Mouse (Mus musculus): ENCODE data around the gene Orc3. TPM values are rescaled to one million over a fixed set of nuclear protein-coding genes. Genes with fewer than 3 reads are reported as not detected.
A peak's percentile ranks its signal among the peaks of the same experiment; 100 is the strongest.

The Orc3 gene
- polyA plus RNA-seq, 1 experiment from 2014 or later = 29.4 TPM

DNA sequence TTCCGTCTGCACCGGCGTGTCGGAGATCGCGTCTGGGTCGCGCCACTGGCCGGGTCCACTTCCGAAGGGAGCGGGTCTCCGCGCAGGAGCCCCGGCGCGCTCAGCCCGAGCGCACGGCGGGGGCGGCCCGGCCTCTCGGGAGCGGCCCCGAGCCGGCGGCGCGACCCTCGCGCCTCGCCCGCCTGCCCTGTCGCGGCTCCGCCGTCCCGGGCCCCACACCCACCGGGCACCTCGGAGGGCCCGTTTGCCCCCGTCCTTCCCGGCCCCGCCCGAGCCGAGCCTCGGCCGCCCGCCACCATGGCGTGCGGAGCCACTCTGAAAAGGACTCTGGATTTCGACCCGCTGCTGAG is 64.0 kb downstream of the Orc3 start, which contains the start of gene Akirin2:
TSS of gene Akirin2 (plus strand) at position 190 of the 350 bp plus-strand sequence.
- 0 out of 2 replicates have a peak, but pooled peaks cover 4% of the 10 kb centered on the region for H3K4me1 ChIP-seq (replicated peaks; ENCODE audit: control insufficient read depth, insufficient read depth)
- ATAC-seq (ENCODE audit: low FRiP score, low TSS enrichment) = peak; percentile 62
- H3K9ac ChIP-seq (ENCODE audit: low read length) = peak within 1 kb of the TSS; percentile 88
- H3K27ac ChIP-seq (replicated peaks) = peak within 1 kb of the TSS; percentile 98
- peak within 1 kb of the TSS; percentile 65 for H3K4me2 ChIP-seq (replicated peaks; ENCODE audit: low read depth)
- no peaks in the 10 kb centered on the region for H3K9me3 ChIP-seq (ENCODE audit: control insufficient read depth, low read length)
- no peaks in the 10 kb centered on the region for H3K27me3 ChIP-seq (ENCODE audit: control insufficient read depth, insufficient read depth, low read length)
- under 1% methylated on average over 37 of the region's 53 CpGs for WGBS
- H3K36me3 ChIP-seq (ENCODE audit: control insufficient read depth, insufficient read depth, low read length) = no peaks in the 10 kb centered on the region
- H3K4me3 ChIP-seq (ENCODE audit: low read depth, low read length) = peak within 1 kb of the TSS; percentile 98
- no peak for TF ChIP-seq CTCF (IDR thresholded peaks at IDR 0.05; ENCODE audit: low read depth)
- no peak for TF ChIP-seq EP300 (optimal IDR thresholded peaks at IDR 0.05)
- DNase-seq (ENCODE audit: low spot score) = no peak

DNA sequence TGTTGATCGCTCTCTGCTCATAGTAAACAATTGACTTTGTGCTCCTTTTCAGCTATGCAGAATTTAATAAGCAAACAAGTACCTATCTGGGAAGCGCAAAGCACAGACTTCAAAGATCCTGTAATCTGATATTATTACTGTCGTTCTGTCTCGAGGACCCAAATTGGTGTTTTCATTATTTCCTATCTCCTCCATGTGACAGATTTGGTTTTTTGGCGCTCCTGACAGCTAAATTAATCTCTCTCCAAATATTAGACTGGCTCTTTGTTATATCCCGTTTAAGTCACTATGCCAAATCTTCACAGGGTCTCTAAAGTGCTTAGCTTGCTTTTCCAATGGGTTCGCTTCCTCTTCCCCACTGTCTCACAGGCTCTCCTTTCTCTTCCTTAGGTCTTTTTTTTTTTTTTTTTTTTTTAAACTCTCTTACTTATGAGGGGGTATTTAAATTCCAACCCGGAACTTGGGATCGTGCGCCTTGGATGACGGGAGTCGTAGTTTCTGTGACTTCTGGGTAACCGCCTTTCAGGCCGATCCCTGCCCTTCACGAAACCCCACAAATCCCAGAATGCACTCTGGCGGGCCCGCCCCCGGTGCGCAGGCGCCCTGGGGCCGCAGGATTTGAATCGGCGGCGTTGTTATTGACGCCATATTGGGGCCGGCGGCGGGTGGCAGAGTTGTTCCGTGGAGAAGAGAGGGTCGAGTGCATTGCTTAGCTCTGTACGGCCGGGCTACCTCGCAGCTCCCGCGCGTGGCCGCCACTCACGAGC is 64.6 kb downstream of the Orc3 start:
- Histone ChIP-seq H3K9ac (ENCODE audit: low read length) (peak overlapping the region; percentile 88), H3K4me3 (ENCODE audit: low read depth, low read length) (peak overlapping the region; percentile 98), H3K4me1 (replicated peaks; ENCODE audit: control insufficient read depth, insufficient read depth) (0 out of 2 replicates have a peak, but pooled peaks cover 3% of the 10 kb centered on the region), H3K36me3 (ENCODE audit: control insufficient read depth, insufficient read depth, low read length) (no peaks in the 10 kb centered on the region), H3K4me2 (replicated peaks; ENCODE audit: low read depth) (peak overlapping the region; percentile 65), H3K9me3 (ENCODE audit: control insufficient read depth, low read length) (no peaks in the 10 kb centered on the region), H3K27ac (replicated peaks) (peak overlapping the region; percentile 98), H3K27me3 (ENCODE audit: control insufficient read depth, insufficient read depth, low read length) (no peaks in the 10 kb centered on the region)
- DNase-seq (ENCODE audit: low spot score) (peak; percentile 97), ATAC-seq (ENCODE audit: low FRiP score, low TSS enrichment) (peak; percentile 94)
- peak; percentile 58 for TF ChIP-seq EP300 (optimal IDR thresholded peaks at IDR 0.05)
- no peak for TF ChIP-seq CTCF (IDR thresholded peaks at IDR 0.05; ENCODE audit: low read depth)
- 1% methylated on average over 37 of the region's 38 CpGs for WGBS

DNA sequence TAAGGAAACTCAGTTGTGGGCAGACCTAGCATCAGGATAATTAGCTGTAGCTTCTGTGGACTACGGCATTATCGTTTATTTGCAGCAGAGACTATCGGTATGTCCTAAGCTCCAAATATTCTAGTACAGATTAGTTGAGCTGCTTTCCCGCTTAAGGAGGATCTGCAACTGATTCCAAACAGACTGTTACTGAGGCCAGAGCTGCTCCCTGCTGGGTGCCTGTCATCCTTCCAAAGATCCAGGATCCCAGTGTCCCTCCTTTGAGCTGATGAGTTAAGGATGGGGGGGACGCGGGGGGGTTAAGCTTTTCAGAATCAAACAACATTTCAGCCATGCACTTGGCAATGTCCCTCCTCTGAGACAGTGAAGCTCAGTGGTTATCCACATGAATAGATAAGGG is 84.8 kb downstream of the Orc3 start:
- no peak overlapping the region for H3K27ac ChIP-seq (replicated peaks)
- DNase-seq (ENCODE audit: low spot score) = no peak

DNA sequence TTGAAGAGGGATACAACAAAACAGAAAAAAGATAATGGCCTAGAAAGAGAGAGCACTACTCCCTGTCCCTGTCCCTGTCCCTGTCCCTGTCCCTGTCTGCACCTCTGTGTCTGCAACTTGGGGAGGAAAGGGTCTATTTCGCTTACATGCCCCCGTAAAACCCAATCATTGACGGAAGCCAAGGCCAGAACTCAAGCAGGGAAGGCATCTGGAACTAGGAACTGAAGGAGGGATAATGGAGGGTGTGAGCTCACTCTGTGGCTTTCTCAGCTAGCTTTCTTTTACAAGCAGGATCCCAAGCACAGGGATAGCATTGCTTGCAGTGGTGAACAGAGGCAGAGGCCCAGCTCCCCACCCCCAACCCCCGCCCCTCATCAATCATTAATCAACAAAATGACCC is 85.4 kb downstream of the Orc3 start:
- ATAC-seq (ENCODE audit: low FRiP score, low TSS enrichment) (no peak), DNase-seq (ENCODE audit: low spot score) (no peak)
- no peaks in the 10 kb centered on the region for H3K36me3 ChIP-seq (ENCODE audit: control insufficient read depth, insufficient read depth, low read length)
- no peaks in the 10 kb centered on the region for H3K27me3 ChIP-seq (ENCODE audit: control insufficient read depth, insufficient read depth, low read length)
- H3K4me1 ChIP-seq (replicated peaks; ENCODE audit: control insufficient read depth, insufficient read depth) = no peaks in the 10 kb centered on the region
- 67% methylated on average over 4 of the region's 4 CpGs for WGBS
- TF ChIP-seq CTCF (IDR thresholded peaks at IDR 0.05; ENCODE audit: low read depth) (no peak), EP300 (optimal IDR thresholded peaks at IDR 0.05) (no peak)
- no peak overlapping the region for H3K27ac ChIP-seq (replicated peaks)
- H3K9me3 ChIP-seq (ENCODE audit: control insufficient read depth, low read length) = no peaks in the 10 kb centered on the region
- H3K4me2 ChIP-seq (replicated peaks; ENCODE audit: low read depth) = no peak overlapping the region
- H3K9ac ChIP-seq (ENCODE audit: low read length) = no peak overlapping the region
- no peak overlapping the region for H3K4me3 ChIP-seq (ENCODE audit: low read depth, low read length)

More for the DNA sequence above, 84.8 kb downstream of the Orc3 start:
- no peaks in the 10 kb centered on the region for H3K4me1 ChIP-seq (replicated peaks; ENCODE audit: control insufficient read depth, insufficient read depth)
- WGBS = 79% methylated on average over 6 of the region's 6 CpGs
- no peaks in the 10 kb centered on the region for H3K9me3 ChIP-seq (ENCODE audit: control insufficient read depth, low read length)
- TF ChIP-seq CTCF (IDR thresholded peaks at IDR 0.05; ENCODE audit: low read depth) (no peak), EP300 (optimal IDR thresholded peaks at IDR 0.05) (no peak)
- H3K4me2 ChIP-seq (replicated peaks; ENCODE audit: low read depth) = no peak overlapping the region
- H3K36me3 ChIP-seq (ENCODE audit: control insufficient read depth, insufficient read depth, low read length) = no peaks in the 10 kb centered on the region
- H3K27me3 ChIP-seq (ENCODE audit: control insufficient read depth, insufficient read depth, low read length) = no peaks in the 10 kb centered on the region
- H3K4me3 ChIP-seq (ENCODE audit: low read depth, low read length) = no peak overlapping the region
- no peak overlapping the region for H3K9ac ChIP-seq (ENCODE audit: low read length)
- ATAC-seq (ENCODE audit: low FRiP score, low TSS enrichment) = no peak

DNA sequence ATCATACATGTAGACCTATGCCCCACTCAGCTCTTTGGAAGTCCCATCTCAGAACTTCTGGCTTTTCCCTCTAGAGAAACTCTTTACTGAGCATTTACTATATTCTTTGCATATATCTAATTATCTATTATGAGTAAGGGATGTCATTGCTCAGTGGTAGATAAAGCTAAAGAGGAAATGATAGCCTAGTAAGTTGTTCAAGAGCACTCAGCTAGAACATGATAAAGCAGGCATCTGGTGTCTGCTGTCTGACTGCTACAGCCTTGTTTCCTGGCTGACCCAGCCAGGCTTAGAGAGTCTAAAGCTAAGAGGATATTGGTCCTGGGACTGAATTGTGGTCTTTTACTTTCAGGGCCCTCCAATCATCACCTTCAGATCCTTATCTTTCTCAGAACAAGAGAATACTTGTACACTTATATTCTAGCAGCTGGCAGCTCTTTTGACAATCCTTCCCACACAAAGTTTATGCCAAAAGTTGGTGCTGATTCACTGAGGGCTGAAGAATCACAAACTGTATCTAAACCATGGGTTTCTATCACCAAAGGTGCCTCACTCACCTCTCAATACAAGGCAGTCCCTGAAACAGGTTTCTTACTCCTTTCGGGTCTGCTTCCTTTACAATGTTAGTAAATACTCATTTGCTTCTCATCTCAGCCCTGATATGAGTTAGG is 86.2 kb downstream of the Orc3 start:
- Histone ChIP-seq H3K4me2 (replicated peaks; ENCODE audit: low read depth) (no peak overlapping the region), H3K36me3 (ENCODE audit: control insufficient read depth, insufficient read depth, low read length) (no peaks in the 10 kb centered on the region), H3K27ac (replicated peaks) (no peak overlapping the region), H3K4me3 (ENCODE audit: low read depth, low read length) (no peak overlapping the region), H3K9ac (ENCODE audit: low read length) (no peak overlapping the region), H3K9me3 (ENCODE audit: control insufficient read depth, low read length) (no peaks in the 10 kb centered on the region), H3K4me1 (replicated peaks; ENCODE audit: control insufficient read depth, insufficient read depth) (no peaks in the 10 kb centered on the region), H3K27me3 (ENCODE audit: control insufficient read depth, insufficient read depth, low read length) (no peaks in the 10 kb centered on the region)
- 77% methylated on average over 1 of the region's 1 CpGs for WGBS
- no peak for TF ChIP-seq EP300 (optimal IDR thresholded peaks at IDR 0.05)
- TF ChIP-seq CTCF (IDR thresholded peaks at IDR 0.05; ENCODE audit: low read depth) = no peak
- DNase-seq (ENCODE audit: low spot score) = no peak
- ATAC-seq (ENCODE audit: low FRiP score, low TSS enrichment) = no peak

DNA sequence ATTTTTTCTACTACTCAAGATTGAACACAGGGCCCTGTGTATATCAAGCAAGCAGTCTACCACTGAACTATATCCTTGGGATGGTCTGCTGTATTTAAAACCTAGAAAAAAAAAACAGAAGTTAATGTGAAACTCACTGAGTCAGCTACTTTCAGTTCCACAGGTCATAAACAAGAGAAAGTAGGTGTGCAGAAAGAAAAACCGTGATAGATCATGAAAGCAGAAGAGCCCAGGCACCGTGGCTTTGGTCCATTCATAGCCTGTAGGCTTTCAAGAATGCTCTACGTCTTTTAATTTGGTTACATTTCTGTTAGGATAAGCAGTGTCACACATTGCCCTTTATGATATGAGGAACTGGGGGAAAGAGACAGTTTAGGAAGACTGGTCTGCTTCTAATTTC is 88.0 kb downstream of the Orc3 start:
- Histone ChIP-seq H3K9ac (ENCODE audit: low read length) (no peak overlapping the region), H3K4me2 (replicated peaks; ENCODE audit: low read depth) (no peak overlapping the region), H3K4me1 (replicated peaks; ENCODE audit: control insufficient read depth, insufficient read depth) (no peaks in the 10 kb centered on the region), H3K27me3 (ENCODE audit: control insufficient read depth, insufficient read depth, low read length) (no peaks in the 10 kb centered on the region), H3K36me3 (ENCODE audit: control insufficient read depth, insufficient read depth, low read length) (no peaks in the 10 kb centered on the region), H3K27ac (replicated peaks) (no peak overlapping the region), H3K4me3 (ENCODE audit: low read depth, low read length) (no peak overlapping the region), H3K9me3 (ENCODE audit: control insufficient read depth, low read length) (no peaks in the 10 kb centered on the region)
- no peak for DNase-seq (ENCODE audit: low spot score)
- WGBS = 85% methylated on average over 3 of the region's 3 CpGs
- TF ChIP-seq EP300 (optimal IDR thresholded peaks at IDR 0.05) (no peak), CTCF (IDR thresholded peaks at IDR 0.05; ENCODE audit: low read depth) (no peak)
- ATAC-seq (ENCODE audit: low FRiP score, low TSS enrichment) = no peak

Data from stomach, postnatal 0 days (tissue).